Mouse (Mus musculus): ENCODE data around the gene Smim13. TPM values are rescaled to one million over a fixed set of nuclear protein-coding genes. Genes with fewer than 3 reads are reported as not detected.

Smim13 gene
- polyA plus RNA-seq, 1 experiment from 2014 or later = 16.2 TPM

GRCm38 (mm10) chr13:41219687-41220303 is 29.8 kb upstream of the Smim13 start:
- Histone ChIP-seq H3K36me3 (no peaks in the 10 kb centered on the region), H3K4me1 (no peaks in the 10 kb centered on the region), H3K27me3 (no peaks in the 10 kb centered on the region), H3K4me2 (replicated peaks) (peak overlapping the region; percentile 77), H3K9ac (peak overlapping the region; percentile 23; the same call in 1 of the 2 replicates), H3K27ac (replicated peaks) (no peak overlapping the region), H3K9me3 (replicated peaks) (no peaks in the 10 kb centered on the region; the same call in 1 of the 2 replicates), H3K4me3 (replicated peaks) (peak overlapping the region; percentile 59)
- no peak; the same call in 1 of the 2 replicates for ATAC-seq (ENCODE audit: insufficient number of reproducible peaks, low FRiP score, low TSS enrichment, low read depth)
- 2% methylated on average over 39 of the region's 39 CpGs for WGBS

DNA sequence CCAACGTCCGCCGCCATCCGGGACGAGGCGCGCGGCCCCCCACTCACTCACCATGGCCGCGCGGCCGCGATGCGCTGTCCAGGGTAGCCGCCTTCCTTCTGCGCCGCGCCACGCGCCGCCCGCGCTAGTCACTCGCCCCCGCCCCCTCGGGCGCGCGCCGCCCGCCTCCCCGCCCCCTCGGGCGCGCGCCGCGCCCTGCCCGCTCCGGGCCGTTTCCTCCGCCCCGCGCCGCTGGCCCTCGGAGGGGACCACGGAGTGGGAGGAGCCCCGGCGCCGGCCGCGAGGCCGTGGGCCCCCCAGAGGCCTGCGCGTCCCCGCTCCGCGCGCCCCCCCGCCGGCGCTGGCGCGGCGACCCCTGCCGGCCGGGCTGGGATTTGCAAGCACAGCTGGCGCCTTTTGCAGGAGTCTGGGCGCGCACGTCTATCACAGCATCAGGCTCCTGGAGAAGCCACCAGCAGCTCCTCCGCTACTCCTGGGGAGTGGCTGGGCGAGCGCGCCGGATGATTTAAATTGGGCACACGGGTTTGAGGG is 29.3 kb upstream of the Smim13 start, which contains the start of gene Elovl2:
TSS of gene Elovl2 (minus strand) at position 102 of the 531 bp plus-strand sequence.
- H3K4me2 ChIP-seq (replicated peaks) = peak within 1 kb of the TSS; percentile 77
- H3K9me3 ChIP-seq (replicated peaks) = no peaks in the 10 kb centered on the region; the same call in 1 of the 2 replicates
- H3K27ac ChIP-seq (replicated peaks) = no peak within 1 kb of the TSS
- no peaks in the 10 kb centered on the region for H3K27me3 ChIP-seq
- peak within 1 kb of the TSS; percentile 23; the same call in 1 of the 2 replicates for H3K9ac ChIP-seq
- peak within 1 kb of the TSS; percentile 59 for H3K4me3 ChIP-seq (replicated peaks)
- no peaks in the 10 kb centered on the region for H3K36me3 ChIP-seq
- 2% methylated on average over 71 of the region's 77 CpGs for WGBS
- no peaks in the 10 kb centered on the region for H3K4me1 ChIP-seq
- ATAC-seq (ENCODE audit: insufficient number of reproducible peaks, low FRiP score, low TSS enrichment, low read depth) = peak; percentile 91

DNA sequence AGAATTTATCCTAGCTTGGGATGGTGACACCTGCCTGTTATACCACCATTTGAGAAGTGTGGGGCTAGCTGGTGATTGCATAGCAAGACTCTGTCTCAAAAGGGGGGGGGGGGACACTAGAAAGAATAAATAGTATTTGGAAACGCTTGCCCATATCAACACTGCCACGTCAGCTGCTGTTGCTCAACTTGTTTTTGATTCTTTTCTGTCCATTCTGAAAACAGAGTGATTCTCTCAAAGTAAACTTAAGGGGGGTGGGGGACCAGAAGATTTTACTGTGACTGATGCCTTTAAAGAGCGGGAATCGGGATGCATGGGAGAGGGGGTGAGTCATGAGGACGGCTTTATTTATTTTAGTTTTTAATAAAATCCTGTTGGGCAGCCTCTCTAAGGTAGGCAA is 23.1 kb upstream of the Smim13 start:
- H3K27me3 ChIP-seq = no peaks in the 10 kb centered on the region
- no peaks in the 10 kb centered on the region for H3K4me1 ChIP-seq
- H3K27ac ChIP-seq (replicated peaks) = no peak overlapping the region
- H3K36me3 ChIP-seq = no peaks in the 10 kb centered on the region
- no peak overlapping the region for H3K4me3 ChIP-seq (replicated peaks)
- H3K9ac ChIP-seq = no peak overlapping the region
- H3K9me3 ChIP-seq (replicated peaks) = no peaks in the 10 kb centered on the region; the same call in 1 of the 2 replicates
- ATAC-seq (ENCODE audit: insufficient number of reproducible peaks, low FRiP score, low TSS enrichment, low read depth) = no peak
- no peak overlapping the region for H3K4me2 ChIP-seq (replicated peaks)
- WGBS = 72% methylated on average over 5 of the region's 5 CpGs

- ATAC-seq (ENCODE audit: insufficient number of reproducible peaks, low FRiP score, low TSS enrichment, low read depth) = no peak
- no peaks in the 10 kb centered on the region for H3K27me3 ChIP-seq
- H3K4me3 ChIP-seq (replicated peaks) = no peak overlapping the region
- no peak overlapping the region for H3K4me2 ChIP-seq (replicated peaks)
- no peaks in the 10 kb centered on the region for H3K4me1 ChIP-seq
- no peaks in the 10 kb centered on the region for H3K36me3 ChIP-seq
- 87% methylated on average over 5 of the region's 5 CpGs for WGBS
- no peak overlapping the region for H3K27ac ChIP-seq (replicated peaks)
- no peaks in the 10 kb centered on the region for H3K9me3 ChIP-seq (replicated peaks)
- H3K9ac ChIP-seq = no peak overlapping the region
Observed at GRCm38 (mm10) chr13:41228060-41228459, 21.6 kb upstream of the Smim13 start.

DNA sequence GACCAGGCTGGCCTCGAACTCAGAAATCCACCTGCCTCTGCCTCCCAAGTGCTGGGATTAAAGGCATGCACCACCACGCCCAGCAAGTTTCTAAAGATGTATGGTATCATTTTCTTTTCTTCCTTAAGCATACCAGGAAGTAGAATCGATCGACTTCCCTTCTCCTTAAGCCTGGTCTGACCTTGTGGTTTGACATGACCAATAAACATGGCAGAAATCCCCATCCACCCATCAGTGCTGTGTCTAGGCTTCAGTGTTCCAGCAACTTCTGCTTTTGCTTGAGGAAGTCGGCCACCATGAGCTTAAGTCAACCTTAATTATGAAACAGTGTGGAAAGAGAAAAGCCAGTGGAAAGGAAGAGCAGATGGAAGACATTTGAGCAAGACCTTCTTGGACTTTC is 19.4 kb upstream of the Smim13 start:
- WGBS = 83% methylated on average over 5 of the region's 5 CpGs
- H3K36me3 ChIP-seq = no peaks in the 10 kb centered on the region
- H3K9me3 ChIP-seq (replicated peaks) = no peaks in the 10 kb centered on the region
- H3K4me2 ChIP-seq (replicated peaks) = no peak overlapping the region
- no peak overlapping the region for H3K27ac ChIP-seq (replicated peaks)
- no peak for ATAC-seq (ENCODE audit: insufficient number of reproducible peaks, low FRiP score, low TSS enrichment, low read depth)
- H3K9ac ChIP-seq = no peak overlapping the region
- no peak overlapping the region for H3K4me3 ChIP-seq (replicated peaks)
- H3K27me3 ChIP-seq = no peaks in the 10 kb centered on the region
- H3K4me1 ChIP-seq = no peaks in the 10 kb centered on the region

- WGBS = 83% methylated on average over 12 of the region's 12 CpGs
- no peaks in the 10 kb centered on the region for H3K27me3 ChIP-seq
- no peak overlapping the region for H3K9ac ChIP-seq
- no peak overlapping the region for H3K27ac ChIP-seq (replicated peaks)
- H3K4me2 ChIP-seq (replicated peaks) = no peak overlapping the region
- no peak overlapping the region for H3K4me3 ChIP-seq (replicated peaks)
- no peaks in the 10 kb centered on the region for H3K9me3 ChIP-seq (replicated peaks)
- ATAC-seq (ENCODE audit: insufficient number of reproducible peaks, low FRiP score, low TSS enrichment, low read depth) = no peak
- no peaks in the 10 kb centered on the region for H3K36me3 ChIP-seq
- no peaks in the 10 kb centered on the region for H3K4me1 ChIP-seq
Observed at GRCm38 (mm10) chr13:41231389-41231983, 18.2 kb upstream of the Smim13 start.

DNA sequence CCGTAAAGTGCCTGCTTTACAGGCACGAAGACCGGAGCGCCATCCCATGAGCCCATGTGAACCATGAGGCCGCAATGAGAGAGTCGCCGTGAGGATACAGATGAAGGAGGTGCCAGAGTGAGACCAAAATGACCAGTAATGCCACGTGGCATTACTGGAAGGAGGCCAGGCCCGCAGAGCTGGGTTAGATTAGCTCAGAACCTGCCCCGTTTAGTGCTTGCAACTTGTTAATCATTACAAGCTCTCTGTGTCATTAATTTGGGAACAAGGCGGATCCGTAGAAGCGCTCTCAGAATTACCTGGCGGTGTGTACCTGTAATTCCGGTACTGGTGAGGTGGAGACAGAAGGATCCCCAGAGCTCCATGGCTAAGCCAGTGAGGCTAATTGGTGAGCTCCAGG is 17.4 kb upstream of the Smim13 start:
- Histone ChIP-seq H3K4me1 (no peaks in the 10 kb centered on the region), H3K9ac (no peak overlapping the region), H3K36me3 (no peaks in the 10 kb centered on the region), H3K27ac (replicated peaks) (no peak overlapping the region), H3K4me3 (replicated peaks) (no peak overlapping the region), H3K9me3 (replicated peaks) (no peaks in the 10 kb centered on the region), H3K27me3 (no peaks in the 10 kb centered on the region), H3K4me2 (replicated peaks) (no peak overlapping the region)
- 91% methylated on average over 15 of the region's 15 CpGs for WGBS
- ATAC-seq (ENCODE audit: insufficient number of reproducible peaks, low FRiP score, low TSS enrichment, low read depth) = no peak

- no peak for ATAC-seq (ENCODE audit: insufficient number of reproducible peaks, low FRiP score, low TSS enrichment, low read depth)
- no peak overlapping the region for H3K9ac ChIP-seq
- H3K9me3 ChIP-seq (replicated peaks) = no peaks in the 10 kb centered on the region
- 86% methylated on average over 7 of the region's 7 CpGs for WGBS
- H3K27me3 ChIP-seq = no peaks in the 10 kb centered on the region
- no peaks in the 10 kb centered on the region for H3K4me1 ChIP-seq
- no peak overlapping the region for H3K4me3 ChIP-seq (replicated peaks)
- no peak overlapping the region for H3K27ac ChIP-seq (replicated peaks)
- H3K36me3 ChIP-seq = no peaks in the 10 kb centered on the region
- H3K4me2 ChIP-seq (replicated peaks) = no peak overlapping the region
Observed at GRCm38 (mm10) chr13:41233241-41233640, 16.4 kb upstream of the Smim13 start.

GRCm38 (mm10) chr13:41235181-41235580 is 14.5 kb upstream of the Smim13 start:
- no peak for ATAC-seq (ENCODE audit: insufficient number of reproducible peaks, low FRiP score, low TSS enrichment, low read depth)
- 85% methylated on average over 6 of the region's 6 CpGs for WGBS
- Histone ChIP-seq H3K4me1 (no peaks in the 10 kb centered on the region), H3K9me3 (replicated peaks) (no peaks in the 10 kb centered on the region), H3K9ac (no peak overlapping the region), H3K36me3 (no peaks in the 10 kb centered on the region), H3K4me2 (replicated peaks) (no peak overlapping the region), H3K27me3 (no peaks in the 10 kb centered on the region; the same call in 1 of the 2 replicates), H3K4me3 (replicated peaks) (no peak overlapping the region), H3K27ac (replicated peaks) (no peak overlapping the region)

GRCm38 (mm10) chr13:41235845-41236741 is 13.6 kb upstream of the Smim13 start:
- H3K4me3 ChIP-seq (replicated peaks) = no peak overlapping the region
- H3K27me3 ChIP-seq = no peaks in the 10 kb centered on the region; the same call in 1 of the 2 replicates
- 63% methylated on average over 13 of the region's 13 CpGs for WGBS
- no peaks in the 10 kb centered on the region for H3K4me1 ChIP-seq
- no peaks in the 10 kb centered on the region for H3K9me3 ChIP-seq (replicated peaks)
- no peak overlapping the region for H3K27ac ChIP-seq (replicated peaks)
- ATAC-seq (ENCODE audit: insufficient number of reproducible peaks, low FRiP score, low TSS enrichment, low read depth) = no peak
- no peak overlapping the region for H3K4me2 ChIP-seq (replicated peaks)
- no peak overlapping the region for H3K9ac ChIP-seq
- H3K36me3 ChIP-seq = no peaks in the 10 kb centered on the region
